Mouse (Mus musculus) right cerebral cortex, postnatal 36 days (tissue): ENCODE measurements around the gene Bmp8a.
A peak's percentile ranks its signal among the peaks of the same experiment; 100 is the strongest.
"Not testable (repeated sequence)": the region's sequence is repeated elsewhere in the genome, so short reads cannot be mapped to it uniquely, and the experiment has no call there.

Experiments
- DNase-seq, 2 experiments: peaks; one replicate each; pipeline ENCODE4 v3.0.0; 2022; ENCODE audit warnings: low spot score in 2 of 2, mixed read lengths in 1 of 2

The Bmp8a gene

DNA sequence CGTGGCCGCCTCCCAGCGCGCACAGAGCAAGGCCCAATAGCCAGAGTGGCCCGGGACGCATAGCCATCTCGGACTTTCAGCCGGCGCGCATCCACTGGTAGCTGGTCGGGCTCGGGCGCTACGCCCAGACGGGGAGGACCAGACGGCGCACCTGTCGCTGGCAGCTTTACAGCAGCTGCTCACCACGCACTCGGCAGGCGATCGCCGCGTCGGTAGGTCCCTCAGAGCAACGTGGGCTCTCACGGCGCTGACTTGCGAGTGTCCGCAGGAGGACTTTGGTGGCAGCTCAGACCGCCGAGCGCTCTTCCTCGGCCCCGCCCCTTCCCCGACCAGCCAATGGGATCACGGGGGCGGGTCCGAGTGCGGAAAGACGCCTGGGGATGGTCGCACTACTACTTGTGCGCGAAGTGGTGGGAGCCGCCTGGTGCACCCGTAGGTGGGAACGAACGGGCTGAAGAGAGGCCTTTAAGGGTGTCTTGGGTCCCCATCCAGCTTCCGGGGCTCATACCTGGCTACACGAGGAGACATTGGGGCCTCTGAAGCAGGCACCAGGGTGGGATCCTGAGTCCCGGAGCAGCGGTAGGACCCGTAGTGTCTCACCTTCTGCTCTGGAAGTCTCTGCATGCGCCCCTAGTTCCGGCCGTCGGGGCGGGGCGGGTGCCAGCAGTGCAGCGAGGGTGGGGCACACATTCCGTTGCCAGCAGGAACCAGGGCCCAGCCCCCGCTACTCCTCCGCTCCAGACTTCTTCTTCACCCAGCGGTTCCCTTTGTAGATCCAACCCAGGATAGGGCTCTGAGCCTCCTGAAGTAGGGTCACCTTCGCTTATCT is at the start of gene Bmp8a:
Gene Bmp8a (minus strand): TSS at position 611 of the 829 bp plus-strand sequence.
- DNase-seq, result no peak

DNA sequence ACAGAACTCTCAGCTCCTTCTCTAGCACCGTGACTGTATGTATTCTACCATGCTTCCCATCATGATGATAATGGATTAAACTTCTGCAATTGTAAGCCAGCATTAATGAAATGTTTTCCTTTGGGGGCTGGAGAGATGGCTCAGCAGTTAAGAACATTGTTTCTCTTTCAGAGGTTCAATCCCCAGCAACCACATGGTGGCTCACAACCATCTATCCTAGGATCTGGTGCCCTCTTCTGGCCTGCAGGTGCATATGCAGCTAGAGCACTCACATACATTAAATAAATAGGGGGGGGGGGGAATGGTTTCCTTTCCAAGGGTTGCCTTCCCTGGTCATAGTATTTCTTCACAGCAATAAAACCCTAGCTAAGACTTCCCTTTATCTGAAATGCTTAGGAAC is 49.1 kb upstream of the Bmp8a start:
- DNase-seq, result no peak

DNA sequence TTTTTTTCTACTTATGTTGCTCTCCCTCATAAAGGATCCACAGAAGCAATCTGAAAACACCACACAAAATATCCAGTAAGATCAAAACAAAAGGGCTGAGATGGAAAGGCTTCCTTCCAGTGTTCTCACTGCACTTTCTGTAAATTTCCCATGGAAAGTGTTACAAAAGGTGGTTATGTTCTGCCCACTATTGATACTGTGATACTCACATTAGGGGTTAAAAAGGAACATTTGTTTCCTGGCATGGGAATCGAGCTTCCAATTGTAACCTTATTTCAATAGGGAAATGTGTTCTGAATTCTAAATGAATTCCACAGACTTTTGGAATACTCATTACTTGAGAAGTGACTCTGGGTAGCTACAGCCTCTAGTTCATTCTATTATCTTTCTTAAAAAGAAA is 42.0 kb upstream of the Bmp8a start:
- DNase-seq, result no peak

DNA sequence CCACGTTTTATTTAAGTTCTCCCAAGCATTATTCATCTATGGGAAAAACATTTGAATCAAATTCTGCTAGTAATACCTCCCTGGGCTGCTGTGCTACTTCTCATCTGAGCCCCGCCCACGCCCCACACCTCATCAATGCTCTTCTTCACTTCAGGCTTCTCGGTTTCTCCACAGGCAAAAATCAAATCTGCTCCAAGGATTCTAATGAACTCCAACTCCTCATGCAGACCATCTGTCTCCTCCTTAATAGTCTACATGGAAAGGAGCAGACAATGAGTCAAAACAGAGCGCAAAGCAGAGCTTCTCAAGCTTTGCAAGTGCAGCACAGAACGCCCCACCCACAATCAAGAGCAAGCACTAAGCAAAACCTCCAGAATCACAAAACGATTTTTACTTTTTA is 40.1 kb upstream of the Bmp8a start:
- DNase-seq, result peak; percentile 78 to 82

DNA sequence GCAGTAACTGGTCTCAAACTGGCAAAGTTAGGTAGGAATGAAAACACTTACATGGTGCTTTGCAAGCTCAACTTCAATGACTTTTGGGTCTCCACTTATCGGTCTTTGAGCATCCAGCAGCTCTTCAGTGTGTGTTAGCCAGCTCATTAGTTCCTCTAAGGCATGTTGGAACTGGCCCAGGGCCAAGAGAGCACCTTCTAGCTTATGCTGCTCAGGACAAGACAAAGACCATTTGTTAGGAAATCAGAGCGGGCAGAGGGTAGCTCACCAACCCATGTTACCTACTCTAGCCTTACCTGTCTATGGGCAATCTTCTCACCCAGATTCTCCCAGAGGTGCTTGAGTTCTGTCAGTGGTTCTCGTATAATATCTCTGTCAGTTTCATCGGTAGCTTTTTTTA is 39.0 kb upstream of the Bmp8a start:
- DNase-seq, result no peak

DNA sequence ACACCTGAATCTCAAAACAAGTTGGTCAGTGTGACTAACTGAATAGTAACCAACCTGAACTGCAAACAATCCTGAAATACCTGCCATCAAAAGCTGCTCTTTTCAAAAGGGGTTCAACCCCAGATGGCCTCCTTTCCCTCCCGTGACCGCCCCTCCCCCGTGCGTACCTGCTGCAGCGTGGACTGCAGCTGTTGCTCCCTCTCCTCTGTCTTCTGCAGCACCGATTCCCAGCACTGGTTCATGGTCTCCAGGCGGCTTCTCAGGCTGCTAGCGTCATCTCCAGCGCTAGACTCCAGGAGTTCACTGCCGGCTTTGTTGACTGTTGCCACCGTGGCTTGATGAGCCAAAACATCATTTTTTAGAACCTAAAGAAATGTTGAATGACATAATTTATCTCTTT is 38.5 kb upstream of the Bmp8a start:
- DNase-seq, result no peak

DNA sequence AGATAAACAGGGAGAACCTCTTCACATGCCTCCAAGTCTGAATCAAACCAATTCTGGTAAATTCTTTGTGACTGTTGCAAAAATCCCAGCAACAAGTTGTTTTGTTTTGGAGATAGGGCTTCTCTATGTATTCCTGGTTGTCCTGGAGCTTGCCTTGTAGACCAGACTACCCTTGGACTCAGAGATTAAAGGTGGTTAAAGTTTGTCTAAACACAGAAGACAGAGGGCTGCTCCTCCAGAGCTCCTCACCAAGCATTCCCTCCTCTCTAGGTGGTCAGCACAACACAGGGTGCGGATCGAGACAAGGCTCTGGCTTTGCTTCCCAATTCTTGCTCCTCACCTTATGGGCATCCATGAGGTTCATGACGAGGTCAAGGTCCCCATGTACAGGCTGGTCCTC is 33.0 kb upstream of the Bmp8a start:
- no peak for DNase-seq

DNA sequence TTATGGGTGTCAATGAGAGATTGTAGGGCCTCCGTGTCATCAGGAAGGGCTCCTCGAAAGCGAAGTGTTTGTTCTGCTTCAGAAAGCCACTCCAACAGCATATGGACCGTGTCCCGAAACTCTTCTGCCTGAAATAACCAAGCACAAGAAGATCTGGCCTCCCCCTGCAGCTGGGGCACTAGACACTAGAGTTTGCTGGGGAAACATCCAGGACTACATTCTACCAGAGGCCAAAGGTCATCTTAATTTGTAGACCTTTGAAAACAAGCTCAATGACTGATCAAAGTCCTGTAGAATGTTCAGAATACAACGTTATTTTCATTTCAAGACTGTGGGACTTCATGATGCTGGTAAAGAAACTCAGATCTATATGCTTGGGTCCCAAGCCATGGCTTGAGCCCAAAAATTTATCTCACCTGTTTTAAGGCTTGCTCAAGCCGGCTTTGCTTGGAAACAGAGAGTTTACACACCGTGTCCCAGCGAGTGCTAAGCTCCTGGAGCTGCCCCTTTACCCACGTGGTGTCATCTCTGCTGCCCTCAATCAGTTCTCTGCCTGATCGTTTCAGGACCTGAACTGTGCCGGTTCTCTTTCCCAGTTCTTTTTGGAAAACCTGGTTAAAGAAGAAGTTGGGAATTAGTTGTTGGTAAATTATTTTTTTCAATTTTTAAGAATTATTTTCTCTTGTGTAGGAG is 31.4 kb upstream of the Bmp8a start:
- no peak for DNase-seq

DNA sequence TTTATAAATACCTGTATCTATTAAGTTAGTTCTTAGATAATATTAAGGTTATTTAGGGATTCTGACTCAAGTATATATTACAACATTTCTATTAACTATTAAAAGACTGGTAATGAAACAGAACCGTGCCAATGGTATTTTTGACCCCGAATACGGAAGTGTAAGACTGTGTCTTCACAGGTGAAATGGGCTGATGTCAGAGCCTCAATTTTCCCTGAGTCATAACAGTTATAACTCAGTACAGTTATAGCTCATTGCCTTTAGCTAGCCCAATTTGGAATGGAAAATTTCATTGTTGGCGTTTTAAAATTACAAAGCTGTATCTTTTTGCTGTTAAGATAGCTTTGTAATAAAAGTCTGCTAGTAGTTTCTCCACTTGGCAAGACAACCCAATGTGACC is 20.5 kb upstream of the Bmp8a start:
- no peak for DNase-seq

DNA sequence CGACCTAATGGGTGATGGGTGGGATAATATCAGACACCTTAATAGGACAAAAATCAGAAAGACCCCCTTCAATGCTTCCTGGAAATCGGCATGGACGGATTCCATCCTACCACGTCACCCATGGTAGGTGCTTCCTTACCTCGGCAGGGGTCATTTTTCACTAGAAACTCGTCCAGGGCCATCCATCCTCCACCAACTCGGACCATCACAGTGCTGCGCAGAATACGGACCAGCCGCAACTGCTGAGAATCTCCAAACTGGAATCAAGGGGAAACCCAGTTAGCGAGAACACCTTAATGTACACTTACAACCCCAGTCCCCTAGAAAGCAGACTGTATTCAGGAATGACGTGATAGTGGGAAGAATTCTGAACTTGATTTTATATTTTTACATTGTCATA is 17.7 kb upstream of the Bmp8a start:
- DNase-seq, result no peak

DNA sequence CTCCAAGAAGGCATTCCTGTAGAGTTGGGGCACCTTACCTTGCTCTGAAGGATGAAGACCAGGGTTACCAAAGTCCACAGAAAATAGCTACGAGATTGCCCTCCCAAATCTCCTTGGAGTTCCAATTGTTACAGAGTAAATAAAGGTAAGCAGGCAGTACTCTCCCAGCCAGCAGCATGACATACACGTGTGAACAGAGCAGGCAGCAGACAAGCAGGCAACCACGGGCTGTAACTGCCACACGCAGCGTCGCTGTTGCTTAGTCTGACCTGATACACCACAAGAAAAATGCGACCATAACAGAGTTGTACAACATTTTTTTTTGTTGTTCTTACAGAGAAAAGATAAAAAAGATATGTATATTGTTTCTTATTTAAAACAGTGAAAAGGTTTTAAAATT is 15.6 kb upstream of the Bmp8a start:
- no peak for DNase-seq

DNA sequence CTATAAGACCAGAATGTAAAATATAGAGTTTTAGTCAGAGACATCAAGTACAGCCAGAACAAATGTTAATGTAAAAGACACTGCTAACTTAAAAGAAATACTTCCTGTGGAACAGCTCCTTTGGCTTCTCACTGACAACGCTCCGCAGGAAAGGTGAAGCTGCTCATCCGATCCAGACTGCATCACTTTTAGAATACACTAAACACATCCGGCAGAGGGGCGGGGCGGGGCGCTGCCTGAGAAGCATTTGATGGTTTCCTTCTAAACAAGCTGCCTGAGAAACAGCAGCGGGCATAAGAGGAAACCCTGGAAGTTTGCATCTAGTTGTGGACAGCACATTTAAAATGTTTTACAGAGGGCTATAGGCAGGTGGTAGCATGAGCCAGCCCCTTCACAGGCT is 12.9 kb upstream of the Bmp8a start:
- DNase-seq, result no peak

DNA sequence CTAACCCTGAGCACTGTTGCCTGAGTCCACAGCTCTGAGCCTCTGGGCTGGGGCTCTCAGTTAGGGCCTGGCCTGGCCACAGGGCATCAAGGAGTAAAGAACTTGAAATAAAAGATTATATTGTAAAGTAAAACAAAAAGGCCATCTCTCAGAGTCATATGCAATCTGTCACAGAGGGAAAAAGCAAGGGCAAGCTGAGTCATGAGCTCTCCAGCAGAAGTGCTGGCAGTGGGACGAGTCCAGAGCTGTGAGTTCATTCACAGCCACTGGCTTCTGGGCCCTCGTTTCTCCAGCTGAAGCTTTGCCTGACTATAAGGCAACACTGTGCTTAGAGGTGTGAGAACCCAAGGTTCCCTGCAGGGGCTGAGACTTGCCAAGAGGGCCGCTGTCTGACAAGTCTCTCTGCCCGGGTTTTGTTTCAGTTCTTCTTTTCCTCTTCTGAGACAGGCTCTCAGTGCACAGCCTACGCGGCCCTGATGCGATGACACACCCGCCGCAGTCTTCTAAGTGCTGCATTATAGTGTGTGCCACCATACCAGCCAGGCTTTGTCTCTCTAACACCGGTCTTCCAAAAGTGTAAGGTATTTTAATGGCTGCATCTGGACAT is 10.3 kb upstream of the Bmp8a start:
- no peak for DNase-seq

DNA sequence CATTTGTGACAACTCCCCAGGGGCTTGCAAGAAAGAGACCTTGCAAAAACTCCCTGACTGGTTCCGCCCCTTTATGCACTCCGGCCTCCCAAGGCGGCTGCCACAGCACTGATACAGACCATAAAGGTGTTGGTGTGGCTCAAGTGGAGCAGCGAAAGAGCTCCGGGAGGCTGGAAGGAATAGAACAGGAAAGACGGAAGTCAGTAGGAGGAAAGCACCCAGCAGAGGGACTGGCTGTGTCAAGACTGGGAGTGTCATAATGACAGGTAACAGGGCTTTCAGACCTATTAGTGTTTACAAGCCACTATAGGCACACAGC is 378 bp upstream of the Bmp8a start:
- DNase-seq, result no peak

DNA sequence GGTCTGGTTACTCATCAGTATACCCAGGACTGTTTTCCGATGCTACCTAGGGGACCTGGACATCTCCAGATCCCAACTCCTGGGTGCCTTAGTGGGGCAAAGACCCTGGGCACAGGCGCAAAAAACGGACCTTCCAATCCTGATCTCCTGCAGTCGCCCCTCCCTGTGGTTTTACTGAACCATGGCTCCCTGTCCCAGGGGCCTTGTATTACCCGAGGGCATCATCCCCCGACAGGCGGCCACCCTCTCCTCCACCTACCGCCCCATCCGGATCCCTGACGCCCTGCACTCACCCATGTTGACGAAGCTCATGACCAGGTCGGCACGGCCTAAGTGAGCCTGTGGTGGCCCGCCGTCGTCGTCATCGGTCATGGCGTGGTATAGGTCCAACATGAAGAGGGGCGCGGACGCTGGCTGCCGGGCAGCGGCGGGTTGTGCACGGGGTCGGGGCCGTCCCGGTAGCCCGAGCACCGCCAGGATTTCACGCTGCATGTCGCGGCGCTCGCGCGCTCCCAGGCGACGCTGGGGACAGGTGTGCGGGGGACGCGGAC is 886 bp downstream of the Bmp8a start:
- DNase-seq, result no peak

DNA sequence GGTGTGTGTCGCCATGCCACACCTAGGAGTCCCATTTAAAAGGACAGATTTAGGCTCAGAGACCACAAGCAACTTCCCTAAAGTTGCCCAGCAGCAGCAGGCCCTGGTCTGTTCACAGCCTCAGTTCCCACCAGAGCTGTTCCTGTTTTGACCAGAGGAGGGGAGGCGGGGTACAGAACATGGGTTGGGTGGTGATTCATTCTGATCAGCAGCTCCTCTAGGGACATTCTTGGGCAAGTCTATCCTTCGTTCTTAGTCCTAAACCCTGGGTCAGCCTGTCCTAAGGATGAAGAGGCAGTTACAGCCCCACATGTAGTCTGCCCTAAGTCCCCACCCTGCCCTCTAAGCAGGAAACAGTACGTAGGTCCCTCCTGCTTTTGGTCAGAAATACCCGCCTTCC is 2.8 kb downstream of the Bmp8a start:
- DNase-seq, result no peak

DNA sequence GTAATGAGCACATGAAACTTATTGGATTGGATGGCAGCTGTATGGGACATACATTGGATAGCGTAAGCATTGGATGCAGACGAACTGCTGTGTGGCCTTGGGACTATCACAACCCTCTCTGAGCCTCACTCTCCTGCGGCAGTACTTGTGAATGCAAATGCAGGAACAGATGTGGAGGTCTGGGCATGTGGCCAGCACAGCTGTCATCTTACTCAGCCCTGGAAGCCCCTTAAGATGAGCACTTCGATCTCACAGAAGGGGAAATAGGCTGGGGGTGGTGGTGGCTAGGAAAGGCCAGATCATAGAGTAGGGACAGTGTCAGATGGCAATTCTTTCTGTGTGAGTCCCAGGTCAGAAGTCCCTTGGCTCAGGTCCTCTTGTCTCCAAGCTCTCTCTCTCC is 5.4 kb downstream of the Bmp8a start:
- DNase-seq, result no peak

DNA sequence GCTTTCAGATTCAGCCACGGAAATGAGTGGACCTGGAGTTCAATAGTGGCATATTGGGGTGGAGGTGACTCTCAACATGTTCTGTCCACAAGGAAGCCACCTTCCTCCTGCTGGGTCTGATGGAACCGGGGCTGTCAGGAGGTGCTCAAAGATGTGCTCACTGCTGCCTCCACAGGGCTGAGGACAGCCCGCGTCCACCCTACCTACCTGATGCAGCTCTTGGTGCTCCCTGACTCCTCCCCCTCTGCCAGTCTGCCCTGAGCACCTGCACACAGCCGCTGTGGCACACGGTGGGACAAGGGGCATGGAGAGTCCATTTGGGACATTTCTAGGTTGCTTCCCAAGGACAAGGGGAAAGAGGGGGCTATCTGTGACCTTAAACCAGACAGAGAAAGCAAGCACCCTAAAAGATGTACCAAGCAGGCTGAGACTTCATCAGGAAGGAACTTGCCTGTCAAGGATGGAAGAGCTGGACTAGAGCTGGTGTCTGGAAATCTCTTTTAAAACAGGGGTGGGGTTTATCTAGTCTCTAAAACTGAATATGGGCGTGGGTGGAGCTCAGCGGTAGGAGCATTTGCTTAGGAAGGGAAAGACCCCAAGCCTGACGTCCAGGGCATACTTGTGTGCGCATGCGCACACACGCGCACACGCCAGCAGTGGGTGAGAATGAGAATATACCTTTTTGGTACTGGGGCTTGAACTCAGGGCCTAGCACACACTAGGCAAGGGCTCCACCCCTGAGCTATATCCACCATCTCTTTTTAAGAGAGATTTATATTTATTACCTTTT is 7.1 kb downstream of the Bmp8a start:
- DNase-seq, result no peak

DNA sequence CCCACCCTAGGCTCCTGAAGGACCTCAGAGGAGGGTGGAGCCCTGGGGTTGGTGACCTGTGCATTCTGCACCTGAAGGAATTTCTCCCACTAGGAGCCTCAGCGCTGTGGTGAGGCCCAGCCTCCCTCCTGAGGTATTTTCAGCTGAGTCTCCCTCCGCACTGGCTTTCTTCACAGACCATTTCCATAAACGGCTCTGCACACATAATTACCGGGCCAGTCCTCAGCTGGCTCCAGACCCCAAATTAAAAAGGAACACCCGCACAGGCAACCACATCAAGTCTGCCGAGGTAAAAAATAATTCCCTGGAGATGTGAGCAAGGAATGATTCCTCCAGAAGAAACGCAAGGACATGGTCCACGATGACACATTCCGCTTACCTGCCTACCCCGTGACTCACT is 7.8 kb downstream of the Bmp8a start:
- DNase-seq, result not testable (repeated sequence)

DNA sequence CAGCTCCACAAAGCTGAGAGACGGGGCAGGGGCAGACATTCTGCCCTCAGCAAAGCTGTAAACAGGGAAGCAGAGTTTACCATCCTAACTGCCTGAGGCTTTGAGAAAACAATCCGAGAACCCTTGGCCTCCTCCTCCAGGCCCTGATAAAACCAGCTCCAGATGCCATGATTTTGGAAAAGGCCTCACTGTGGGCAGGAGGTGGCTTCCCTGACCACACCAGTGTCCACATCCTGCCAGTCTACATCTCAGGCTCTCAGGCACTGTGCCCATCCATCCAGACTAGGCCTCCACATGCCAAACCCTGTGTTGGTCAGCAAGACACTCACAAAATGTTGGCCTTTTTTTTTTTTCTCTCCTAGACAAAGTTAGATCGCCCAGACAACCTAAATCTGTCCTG is 8.9 kb downstream of the Bmp8a start:
- DNase-seq, result no peak

DNA sequence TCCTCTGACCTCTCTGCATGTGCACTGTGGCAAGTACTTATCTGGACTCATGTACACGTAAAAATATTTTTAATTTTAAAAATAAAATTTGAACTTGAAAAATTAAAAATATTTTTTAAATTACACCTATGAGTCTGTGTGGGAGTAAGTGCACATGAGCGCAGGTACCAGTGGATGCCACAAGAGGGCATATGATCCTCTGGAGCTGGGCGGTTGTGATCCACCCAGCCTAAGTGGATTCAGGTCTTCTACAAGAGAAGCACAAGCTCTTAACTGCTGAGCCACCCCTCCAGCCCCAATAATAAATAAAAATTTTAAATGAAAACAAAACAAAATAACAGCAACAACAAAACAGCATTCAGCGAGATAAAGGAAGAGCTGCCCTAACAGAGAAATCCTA is 9.9 kb downstream of the Bmp8a start:
- DNase-seq, result no peak

DNA sequence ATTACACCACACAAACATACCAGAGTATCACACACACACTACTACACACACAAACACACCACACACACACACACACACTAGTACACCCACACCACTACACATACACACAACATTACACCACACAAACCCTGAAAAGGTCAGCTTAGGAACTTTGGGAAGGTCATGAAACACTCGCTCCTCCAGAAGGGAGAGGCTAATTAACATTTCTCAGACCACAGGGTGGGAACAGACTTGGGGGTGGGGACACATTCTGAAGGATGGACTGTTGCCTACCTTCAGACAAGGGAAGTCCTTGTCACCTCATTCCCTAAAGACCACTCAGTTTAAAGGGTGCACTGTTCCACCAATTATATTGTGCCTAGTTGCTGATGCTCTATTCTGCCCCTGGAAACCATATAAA is 11.1 kb downstream of the Bmp8a start:
- DNase-seq, result not testable (repeated sequence)
